Mouse (Mus musculus) ES-Bruce4 (cell line): ENCODE results near the gene Slc5a5.

Experiments used
- CTCF ChIP-seq: IDR thresholded peaks from one replicate; pipeline ENCODE4 v1.8.1; 2011; ENCODE audit warnings: low read depth, low read length
- POLR2A ChIP-seq: IDR thresholded peaks from one replicate; pipeline ENCODE4 v1.8.1; 2011; ENCODE audit warnings: low read length; ENCODE audit not compliant: insufficient read depth

GRCm38 (mm10) chr8:70914704-70915103, 22.1 kb upstream of the Slc5a5 start:
- TF ChIP-seq CTCF = no peak
- no peak for TF ChIP-seq POLR2A
